Mouse (Mus musculus): ENCODE measurements at regions not wholly inside any gene's neighbourhood (a gene's known extent, or its start where the extent isn't known, plus 50 kb on each side); places are given as distances from the start of the nearest gene placed in this dataset.

DNA sequence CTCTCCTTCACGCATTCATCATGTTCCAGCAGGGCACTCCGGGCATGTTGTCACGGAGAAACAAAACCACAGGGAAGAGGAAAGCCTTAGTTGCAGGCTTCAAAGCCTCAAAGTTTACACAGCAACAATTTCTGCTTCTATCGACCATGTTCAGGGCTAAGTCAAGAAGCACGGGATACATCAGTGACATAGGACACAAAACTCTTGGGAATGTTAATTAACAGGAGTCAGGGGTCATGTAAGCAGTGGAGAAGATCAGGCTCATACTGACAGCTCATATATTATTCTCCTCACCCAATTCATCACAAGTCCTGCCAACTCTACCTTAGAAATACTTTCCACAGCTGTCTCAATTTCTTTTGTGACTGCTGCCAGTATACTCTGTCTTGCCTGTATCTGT is 133.0 kb upstream of the Btbd3 start:
- DNase-seq (ENCODE audit: low read depth, low spot score) = no peak

DNA sequence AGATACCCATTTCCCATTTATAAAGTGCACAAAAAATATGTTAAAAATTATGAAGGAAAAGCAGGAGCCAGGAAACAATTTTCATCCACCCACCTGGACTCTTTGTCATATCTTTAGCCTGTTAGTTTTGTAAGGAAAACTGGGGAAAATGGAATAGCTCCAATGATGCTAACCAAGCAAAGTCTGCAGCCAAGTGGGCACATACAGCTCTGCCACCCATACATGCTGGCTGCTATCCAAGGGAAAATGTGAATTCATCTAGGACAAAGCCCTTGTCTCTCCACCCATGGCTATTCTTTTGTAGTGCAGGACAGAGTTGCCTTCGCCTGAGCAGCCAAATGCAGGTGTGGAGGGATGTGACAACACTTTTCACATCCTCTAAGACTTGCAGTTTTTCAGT is 135.5 kb upstream of the Btbd3 start:
- DNase-seq (ENCODE audit: low read depth, low spot score) = no peak

DNA sequence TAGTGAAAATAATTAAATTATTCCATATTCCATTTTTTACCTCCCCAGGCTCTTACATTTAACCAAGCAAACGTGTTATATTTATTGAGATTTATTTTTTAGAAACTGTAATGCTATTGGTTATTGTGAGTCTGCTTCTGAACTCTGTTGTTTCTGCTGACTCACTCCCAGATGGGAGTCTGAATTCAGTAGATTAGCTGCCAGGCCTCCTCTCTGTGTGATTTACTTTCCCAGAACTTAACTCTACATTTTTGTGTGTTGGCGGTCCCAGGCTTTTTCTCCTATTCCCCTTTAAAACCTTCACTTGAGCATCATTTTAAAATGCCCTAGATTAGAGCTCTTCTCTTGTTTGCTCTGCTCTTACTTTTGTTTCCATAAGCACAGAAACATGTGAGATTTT is 136.2 kb upstream of the Btbd3 start:
- DNase-seq (ENCODE audit: low read depth, low spot score) = no peak

DNA sequence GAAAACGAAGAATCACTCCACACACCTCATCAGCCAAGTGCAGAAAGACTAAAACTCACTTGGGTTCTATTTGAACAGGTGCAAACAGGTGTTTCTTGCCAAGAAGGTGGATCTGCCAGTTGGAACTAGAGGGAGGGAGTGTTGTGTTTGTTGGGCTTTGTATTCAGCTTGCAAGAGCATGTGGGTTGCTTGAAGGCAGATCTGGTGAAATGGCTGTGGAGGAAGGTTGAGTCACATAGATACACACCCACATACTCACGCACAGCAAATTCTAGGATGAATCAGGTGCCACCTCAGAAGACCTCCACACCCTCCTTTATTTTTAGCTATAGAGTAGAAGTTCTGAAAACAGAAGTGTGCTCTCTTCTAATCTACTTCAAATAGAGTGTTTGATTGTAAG is 156.6 kb upstream of the Btbd3 start:
- DNase-seq (ENCODE audit: low read depth, low spot score) = no peak

DNA sequence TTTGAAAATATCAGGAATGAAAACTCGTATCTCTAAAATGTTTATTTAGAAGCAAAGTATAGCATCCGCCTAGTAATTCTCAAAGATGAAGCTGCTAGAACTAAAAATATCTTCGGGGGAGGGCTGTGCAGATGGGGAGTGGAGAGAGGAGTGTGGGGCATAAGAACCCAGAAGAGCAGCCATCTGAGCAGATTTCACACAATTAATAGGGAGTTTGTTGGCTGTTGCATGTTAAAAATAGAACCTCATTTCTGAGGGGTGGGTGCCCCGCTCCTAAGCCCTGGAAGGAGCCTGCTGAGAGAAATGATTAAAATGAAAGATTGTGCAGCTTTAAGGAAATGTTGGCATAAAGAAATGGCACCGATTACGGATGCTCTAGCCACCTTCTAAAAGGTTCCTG is 171.0 kb upstream of the Btbd3 start:
- no peak for DNase-seq (ENCODE audit: low read depth, low spot score)

DNA sequence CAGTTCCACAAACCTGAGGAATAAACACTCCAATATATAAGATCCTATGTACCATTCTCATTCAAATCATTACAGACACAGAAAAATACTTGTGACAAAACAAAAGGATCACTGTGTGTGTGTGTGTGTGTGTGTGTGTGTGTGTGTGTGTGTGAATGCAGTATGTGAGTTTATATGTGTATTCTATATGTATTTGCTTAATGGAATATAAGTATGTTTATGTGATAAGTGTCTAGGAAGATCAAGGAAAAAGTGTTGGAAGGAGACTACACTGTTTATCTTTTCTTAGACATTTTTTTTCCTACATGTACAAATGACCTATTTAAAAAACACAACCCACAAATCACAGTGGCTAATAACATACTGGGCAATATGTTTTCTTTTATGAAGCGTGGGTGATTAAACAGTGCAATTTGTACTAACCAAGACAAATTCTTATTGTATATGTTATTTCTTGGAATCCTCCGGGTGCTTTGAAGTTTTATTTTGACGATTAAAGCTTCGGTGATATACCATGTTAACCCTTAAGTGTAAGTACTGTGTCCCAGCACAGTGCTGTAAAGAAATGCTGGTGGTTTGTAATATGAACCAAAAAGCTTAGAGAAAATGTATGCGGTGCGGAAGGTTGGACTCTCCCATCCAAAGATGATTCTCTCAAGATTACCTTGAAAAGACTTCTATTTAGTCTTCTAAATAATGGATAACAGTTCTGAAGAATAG is 171.6 kb upstream of the Btbd3 start:
- no peak for DNase-seq (ENCODE audit: low read depth, low spot score)

DNA sequence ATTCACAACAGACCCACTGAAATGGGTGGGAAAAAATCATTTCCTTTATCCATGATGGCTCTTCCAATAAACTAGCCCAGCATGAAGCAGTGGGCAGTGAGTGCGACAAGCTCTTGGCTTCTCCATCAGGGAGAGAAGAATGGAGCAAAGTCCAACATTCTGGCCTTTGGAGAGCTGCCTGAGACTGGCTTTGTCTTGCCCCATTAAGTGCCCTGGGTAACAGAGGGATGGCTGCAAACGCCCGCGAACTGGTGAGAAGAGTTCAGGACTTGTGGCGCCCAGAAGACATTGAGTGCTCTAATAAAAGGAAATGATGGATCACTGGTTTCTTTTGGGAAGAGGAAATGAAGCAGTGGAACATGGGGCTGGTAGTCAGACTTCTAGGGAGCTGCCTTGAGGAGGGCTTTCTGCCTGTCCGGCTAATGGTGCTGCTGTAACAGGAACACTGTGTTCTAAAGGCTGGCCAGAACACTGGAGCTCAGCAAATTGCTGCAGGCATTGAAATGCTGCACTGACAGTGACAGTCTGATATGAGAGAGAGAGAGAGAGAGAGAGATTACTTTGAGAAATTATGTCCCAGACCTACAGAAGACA is 182.2 kb upstream of the Btbd3 start:
- DNase-seq (ENCODE audit: low read depth, low spot score) = no peak

DNA sequence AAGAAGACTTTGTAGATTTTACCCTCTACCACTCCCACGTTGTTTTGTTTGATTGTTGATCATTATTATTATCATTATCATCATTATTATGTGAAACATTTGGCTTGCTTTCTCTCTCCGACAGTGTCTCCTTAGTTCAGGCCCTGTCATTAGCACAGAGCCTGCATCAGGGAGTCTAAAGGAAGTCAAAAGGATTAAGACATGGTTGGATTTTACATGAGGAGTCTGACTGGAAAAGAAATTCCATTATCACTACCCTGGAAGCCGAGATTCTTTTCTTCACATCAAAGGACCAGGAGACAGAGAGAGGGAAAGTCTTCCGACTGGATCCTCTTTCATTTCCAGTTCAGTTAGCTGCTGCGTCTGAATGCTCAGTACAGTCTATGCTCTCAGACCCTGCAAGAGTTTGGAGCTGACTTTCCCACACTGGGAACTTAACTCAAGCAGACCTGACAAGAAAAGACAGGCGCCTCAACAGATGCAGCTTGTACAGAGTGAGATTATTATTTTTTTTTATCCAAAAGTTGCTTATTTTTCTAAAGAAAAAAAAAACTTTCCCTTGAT is 184.1 kb upstream of the Btbd3 start:
- DNase-seq (ENCODE audit: low read depth, low spot score) = no peak

DNA sequence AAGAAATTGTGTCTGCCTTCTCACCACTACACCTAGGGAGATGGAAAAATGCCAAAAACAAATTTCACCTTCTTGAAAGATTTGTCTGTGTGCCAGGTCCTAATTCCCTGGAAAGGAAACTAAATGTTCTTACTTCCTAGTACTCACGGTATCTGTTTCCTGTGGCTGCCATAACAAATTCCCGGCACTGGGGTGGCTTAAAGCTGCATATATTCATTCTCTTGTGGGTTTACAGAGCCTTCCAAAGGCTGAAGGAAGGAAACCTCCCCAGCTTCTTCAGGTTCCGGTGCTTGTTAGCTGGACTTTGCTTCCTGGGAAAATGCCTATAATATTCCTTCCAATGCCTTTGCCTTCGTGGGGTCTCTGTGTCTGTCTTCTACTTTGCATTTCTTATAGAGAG is 203.3 kb upstream of the Btbd3 start:
- no peak for DNase-seq (ENCODE audit: low read depth, low spot score)

DNA sequence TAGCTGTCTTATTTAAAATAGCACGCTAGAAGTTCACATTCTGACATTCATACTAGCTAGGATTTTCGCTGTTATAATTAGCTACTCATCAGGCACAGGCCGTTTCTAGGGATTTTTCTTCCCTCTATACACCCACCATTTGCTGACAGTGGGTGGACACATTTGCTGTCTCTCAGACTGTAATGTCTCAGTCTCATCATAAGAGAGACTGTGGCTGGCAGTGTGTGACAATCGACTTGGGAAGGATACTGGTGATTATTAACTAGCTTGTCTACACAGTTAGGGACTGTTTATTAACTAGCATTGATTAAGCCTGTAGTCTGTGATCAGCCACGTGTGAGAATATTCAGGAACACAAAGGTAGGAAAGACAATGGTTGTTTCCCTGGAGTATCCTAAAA is 208.0 kb upstream of the Btbd3 start:
- DNase-seq (ENCODE audit: low read depth, low spot score) = no peak

DNA sequence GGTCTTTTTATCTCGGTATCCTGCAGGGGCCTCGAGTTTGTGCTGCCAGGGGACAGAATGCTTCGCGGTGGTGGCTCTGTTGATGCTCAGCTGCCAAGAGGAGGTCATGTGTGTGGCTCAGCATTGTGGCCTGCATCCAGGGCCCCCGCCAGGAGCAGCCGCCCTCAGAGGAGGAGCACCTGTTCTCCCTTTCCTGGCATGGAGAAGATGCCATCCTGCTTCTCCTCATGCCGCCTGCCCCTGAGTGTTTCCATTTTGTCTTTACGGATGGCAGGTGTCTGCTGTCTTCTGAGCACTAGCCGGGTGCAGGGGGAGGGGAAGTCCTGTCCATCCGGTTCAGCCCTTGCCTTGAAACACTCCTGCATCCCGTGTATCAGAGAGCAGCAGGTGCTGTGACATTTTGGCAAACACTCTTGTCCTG is 208.6 kb upstream of the Btbd3 start:
- DNase-seq (ENCODE audit: low read depth, low spot score) = no peak

DNA sequence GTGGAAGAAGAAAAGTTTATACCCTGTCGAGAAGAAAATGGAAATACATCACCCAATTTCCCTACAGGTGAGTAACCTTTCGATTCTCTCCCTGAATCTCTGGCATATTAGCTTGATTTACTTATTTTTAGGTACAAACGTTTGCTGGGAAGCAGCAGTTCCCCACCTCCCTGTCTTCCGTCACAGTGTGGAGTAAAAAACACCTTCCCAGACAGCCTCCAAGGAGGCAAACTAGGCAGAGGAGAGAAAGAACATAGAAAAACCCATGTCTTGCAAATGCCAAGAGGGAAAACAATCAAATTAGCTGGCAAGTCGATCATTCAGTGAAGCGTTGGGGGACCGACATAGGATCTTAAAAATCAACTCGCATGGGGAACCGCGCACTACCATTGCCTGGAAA is 209.0 kb upstream of the Btbd3 start:
- no peak for DNase-seq (ENCODE audit: low read depth, low spot score)

DNA sequence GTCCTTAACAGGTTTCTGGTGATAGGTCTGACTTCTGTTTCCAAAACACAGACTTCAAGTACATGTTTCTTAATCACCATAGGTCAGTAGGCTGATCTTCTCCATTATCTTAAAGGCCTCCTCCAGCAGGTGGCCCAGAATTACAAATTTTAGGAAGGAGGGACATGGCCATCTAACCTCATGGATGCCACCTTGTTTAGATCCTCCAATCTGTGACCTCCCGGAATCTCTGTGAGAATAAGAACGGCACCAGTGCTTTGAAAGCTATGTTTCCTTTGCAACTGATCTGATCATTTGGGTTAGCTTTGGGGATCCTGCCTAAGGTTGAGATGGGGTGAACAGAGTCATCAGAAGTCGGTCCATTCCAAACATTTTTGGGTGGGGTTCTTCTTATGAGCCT is 209.4 kb upstream of the Btbd3 start:
- DNase-seq (ENCODE audit: low read depth, low spot score) = no peak

DNA sequence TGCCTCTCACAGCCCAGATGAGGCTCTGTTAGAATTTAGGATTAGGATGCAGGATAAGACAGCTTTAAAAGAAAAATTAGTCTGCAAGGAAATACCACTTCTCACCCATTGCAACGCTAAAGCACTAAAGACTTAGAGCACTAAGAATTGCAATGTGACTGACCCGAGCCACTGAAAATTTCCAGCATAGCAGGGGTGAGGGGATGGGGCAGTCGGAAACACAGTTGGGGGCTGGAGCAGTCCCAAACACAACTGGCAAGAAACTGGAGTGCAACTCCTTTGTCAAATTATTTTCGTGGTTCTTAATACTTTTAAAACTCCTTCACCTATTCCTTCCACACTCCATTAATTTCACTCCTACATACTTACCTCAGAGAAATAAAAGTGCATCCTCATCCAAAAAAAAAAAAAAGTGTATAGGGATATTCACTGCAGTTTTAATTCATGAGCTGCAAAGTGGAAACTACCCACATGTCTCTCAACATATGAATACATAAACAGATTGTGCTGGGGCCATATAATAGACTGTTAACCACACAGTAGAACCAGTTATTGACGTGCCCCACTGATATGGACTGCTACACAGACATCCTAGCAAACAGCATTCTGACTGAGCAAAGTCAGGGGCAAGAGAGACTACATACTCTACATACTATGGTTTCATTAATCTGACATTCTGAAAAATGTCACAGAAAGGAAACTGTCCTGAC is 210.3 kb upstream of the Btbd3 start:
- no peak for DNase-seq (ENCODE audit: low read depth, low spot score)

DNA sequence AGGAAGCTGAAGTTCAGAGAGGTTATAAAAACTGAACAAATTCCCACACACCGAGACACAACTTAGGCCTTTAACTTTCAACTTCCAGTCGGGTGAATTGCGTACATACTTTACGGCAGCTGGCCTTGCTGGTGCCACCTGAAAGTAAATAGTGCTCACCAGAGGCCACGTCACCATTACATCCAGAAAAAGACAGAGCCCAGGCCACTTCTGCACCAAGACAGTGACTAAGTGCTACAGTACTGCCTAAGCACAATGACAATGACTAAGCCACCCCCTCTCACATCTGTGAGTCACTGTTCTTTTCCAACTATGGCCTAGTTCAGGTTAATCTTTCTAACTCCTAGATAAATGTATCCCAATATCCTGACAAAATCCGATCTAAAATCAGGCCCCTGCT is 215.7 kb upstream of the Btbd3 start:
- no peak for DNase-seq (ENCODE audit: low read depth, low spot score)

DNA sequence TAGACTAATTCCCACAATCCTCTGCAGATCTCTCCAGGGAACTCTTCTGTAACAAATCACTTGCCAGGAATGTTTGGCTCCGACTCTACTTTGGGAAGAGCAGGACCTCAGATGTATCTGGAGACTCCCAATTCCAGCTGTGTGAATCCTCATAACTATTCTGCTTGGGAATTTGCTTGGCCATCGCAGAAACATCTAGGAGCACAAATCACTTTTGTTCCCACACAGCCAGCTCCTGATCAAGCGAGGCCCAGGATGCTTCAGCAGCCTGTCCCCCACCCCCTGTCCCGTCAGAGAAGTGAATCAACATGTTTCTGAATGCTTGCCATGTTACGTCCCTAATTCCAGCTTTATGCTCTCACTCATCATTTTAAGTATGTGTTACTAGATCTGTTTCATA is 216.1 kb upstream of the Btbd3 start:
- peak; percentile 90 for DNase-seq (ENCODE audit: low read depth, low spot score)

DNA sequence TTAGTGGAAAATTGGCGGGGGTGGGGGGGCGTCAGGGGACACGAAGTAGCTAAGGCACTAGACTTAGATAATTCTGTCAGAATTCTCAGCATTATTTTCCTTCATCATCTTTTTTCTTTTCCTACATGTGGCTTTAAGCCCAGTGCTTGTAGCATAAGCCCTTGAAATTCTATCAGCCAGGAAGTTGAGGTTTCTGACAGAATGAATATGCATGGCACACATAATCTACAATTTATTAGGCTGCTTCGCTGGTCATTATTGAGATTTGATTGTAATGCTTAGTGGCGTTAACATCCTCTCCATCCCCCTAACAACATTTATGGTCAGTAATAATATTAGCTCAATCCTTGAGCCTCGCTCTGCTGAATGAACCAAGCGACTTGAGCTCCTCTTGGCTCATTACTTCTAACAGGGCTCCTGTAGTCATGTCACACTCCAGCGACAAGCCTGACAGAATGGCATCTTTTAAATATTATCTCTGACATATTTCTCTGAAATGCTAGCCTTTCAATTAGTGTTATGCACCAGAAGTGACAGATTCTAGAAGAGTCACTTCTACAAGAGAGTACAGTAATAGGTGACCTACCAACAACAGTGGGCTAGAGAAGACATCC is 222.1 kb upstream of the Btbd3 start:
- DNase-seq (ENCODE audit: low read depth, low spot score) = no peak

DNA sequence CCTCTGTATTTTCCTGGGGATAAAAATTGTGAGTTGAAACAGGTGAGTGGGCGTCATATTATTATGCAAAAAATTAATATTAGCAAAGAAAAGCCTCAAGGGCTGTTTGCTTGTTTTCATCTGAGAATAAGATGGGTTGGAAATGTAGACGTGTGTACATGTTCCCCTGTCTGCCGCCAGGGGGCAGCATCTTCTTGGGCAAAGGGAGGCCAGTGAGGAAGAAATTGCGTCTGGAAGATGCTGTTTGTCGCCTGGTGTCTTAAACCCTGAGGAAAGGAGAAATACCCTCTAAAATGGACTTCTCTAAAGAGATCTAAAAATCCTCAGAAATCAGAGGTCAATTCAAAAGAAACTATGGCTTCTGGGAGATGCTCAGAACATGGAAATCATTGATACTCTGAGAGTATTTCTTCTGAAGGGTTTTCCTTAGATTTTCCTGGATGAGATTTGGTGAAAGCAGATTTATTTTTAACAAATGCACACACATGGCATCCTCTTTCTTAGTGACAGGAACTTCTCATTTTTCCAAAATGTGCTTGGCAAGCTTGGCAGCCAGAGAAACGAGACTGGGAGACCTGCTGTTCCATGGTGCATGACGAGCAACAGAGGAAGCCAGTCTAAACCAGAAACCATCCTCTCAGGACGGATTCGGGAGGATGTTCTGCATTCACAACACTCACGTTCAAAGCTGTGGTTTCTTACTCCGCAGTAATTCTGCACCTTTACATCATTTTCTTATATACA is 222.8 kb upstream of the Btbd3 start:
- peak; percentile 60 for DNase-seq (ENCODE audit: low read depth, low spot score)

DNA sequence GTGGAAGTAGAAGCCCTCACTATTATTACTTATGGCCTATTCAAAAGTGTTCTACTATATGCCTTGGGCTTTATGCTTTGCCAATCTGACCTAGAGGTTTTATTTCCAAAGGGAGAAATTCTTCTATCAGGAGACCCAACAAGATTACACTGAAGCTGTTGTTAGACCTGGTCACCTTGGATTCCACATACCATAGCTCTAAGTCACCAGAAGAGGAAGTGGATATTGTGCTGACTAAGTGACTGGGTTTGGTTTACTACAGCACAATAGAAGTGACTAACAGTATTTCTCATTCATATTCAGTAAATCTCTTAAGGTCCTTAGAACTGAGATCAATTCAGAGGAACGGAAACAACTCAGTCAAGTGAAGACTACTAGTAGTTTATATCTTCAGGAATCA is 229.0 kb upstream of the Btbd3 start:
- DNase-seq (ENCODE audit: low read depth, low spot score) = no peak

DNA sequence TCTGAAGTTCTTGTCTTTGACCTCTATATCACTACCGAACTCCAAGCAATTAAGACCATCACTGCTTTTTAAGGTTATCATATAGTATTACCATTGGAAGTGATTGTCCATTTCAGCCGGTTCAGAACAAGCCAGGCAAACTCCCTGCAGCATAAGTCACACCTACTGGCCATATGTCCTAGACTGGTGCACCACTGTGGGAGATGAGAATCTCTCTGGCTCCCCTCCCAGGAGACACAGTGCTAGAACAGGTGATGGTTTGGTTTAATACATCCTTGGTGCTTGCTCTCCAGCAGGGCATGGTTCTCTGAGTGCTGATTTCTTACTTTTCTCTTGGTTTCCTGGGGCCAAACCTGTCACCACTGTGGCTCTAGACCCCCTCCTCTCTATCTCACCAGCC is 232.8 kb upstream of the Btbd3 start:
- no peak for DNase-seq (ENCODE audit: low read depth, low spot score)

DNA sequence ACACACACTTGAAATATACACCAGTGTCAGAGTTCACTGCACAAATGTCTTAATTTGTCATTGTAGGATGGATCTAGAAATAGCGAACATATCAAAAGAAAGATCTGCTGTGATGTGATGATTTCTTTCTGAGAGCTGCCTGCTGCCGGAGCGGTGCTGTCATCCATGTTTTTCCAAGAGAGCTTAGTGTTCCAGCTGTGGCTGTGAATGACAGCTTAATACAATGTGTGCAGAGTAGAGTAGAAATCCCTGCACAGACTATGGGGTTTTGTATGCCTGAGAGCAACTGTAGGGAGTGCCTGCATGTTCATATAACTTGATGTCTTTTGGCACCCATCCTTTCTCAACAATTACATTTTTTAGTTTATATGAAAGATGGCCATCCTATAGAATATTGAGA is 274.6 kb upstream of the Btbd3 start:
- DNase-seq (ENCODE audit: low read depth, low spot score) = no peak

DNA sequence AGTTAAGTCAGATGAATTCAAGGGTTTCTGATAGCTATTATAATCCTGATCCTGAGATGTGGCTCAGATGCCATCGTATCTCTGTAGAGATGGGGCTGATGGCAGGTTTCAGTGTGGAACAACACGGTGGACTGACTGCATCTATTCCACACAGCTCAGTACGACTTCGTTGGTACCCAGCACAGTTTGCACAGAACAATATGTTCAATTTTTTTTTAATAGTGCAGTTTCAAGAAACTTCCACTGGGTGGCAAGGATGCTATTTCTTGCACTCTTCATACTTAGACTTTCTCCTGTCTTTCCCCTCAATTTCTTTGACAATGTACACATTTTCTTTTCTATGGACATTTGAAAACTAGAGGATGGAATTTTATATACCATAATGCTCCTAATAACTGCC is 278.6 kb upstream of the Btbd3 start:
- no peak for DNase-seq (ENCODE audit: low read depth, low spot score)
